Mouse (Mus musculus): ENCODE measurements at regions not wholly inside any gene's neighbourhood (a gene's known extent, or its start where the extent isn't known, plus 50 kb on each side); places are given as distances from the start of the nearest gene placed in this dataset.

DNA sequence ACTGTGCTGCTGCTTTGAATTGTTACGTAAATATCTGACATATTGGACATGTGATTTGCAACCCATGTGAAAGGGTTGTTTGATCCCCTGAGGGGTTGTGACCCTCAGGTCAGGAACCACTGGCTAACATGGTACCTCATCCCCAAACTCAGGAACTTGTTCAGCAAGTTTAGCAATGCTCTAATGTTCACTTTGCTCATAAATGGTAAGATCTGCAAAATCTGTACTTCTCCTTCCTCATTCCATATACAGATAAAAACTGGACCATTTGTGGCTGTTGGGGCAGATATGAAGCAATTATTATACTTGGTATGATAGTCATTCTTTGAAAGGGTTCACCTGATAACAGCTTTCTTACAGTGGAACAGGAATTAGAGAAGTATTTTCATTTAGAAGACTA lies 463.7 kb upstream of the Acvr2a start:
- TF ChIP-seq MAX (IDR thresholded peaks at IDR 0.05; ENCODE audit: low read depth), result no peak
- no peak for TF ChIP-seq POLR2A (IDR thresholded peaks at IDR 0.05; ENCODE audit: insufficient read length, low read depth)
- no peak for TF ChIP-seq E2F4 (IDR thresholded peaks at IDR 0.05; ENCODE audit: insufficient read depth)
- no peak for TF ChIP-seq TCF12 (IDR thresholded peaks at IDR 0.05; ENCODE audit: insufficient read depth, poor library complexity, severe bottlenecking)
- no peak for TF ChIP-seq MYOD1 (IDR thresholded peaks at IDR 0.05; ENCODE audit: control insufficient read depth in 1 of 3, insufficient read length in 2 of 3, low read depth in 2 of 3)
- TF ChIP-seq USF1 (IDR thresholded peaks at IDR 0.05; ENCODE audit: low read depth), result no peak
- no peak for TF ChIP-seq MYOG (IDR thresholded peaks at IDR 0.05; ENCODE audit: control insufficient read depth in 1 of 3, insufficient read depth in 1 of 3, insufficient read length in 2 of 3, low read depth in 2 of 3)
- TF ChIP-seq POLR2AphosphoS2 (IDR thresholded peaks at IDR 0.05; ENCODE audit: insufficient read length, low read depth), result no peak
- TF ChIP-seq REST (IDR thresholded peaks at IDR 0.05; ENCODE audit: insufficient read depth, insufficient read length), result no peak
- no peak for TF ChIP-seq TCF3 (IDR thresholded peaks at IDR 0.05; ENCODE audit: insufficient read length, low read depth)
- no peak for TF ChIP-seq CEBPB (IDR thresholded peaks at IDR 0.05; ENCODE audit: insufficient read depth, poor library complexity, severe bottlenecking)
- TF ChIP-seq SRF (IDR thresholded peaks at IDR 0.05; ENCODE audit: control insufficient read depth, insufficient read length, low read depth), result no peak

Measured in myocyte (in vitro differentiated cells).